ENCODE assay signal across 15 mouse cellular contexts in the genomic region with DNA sequence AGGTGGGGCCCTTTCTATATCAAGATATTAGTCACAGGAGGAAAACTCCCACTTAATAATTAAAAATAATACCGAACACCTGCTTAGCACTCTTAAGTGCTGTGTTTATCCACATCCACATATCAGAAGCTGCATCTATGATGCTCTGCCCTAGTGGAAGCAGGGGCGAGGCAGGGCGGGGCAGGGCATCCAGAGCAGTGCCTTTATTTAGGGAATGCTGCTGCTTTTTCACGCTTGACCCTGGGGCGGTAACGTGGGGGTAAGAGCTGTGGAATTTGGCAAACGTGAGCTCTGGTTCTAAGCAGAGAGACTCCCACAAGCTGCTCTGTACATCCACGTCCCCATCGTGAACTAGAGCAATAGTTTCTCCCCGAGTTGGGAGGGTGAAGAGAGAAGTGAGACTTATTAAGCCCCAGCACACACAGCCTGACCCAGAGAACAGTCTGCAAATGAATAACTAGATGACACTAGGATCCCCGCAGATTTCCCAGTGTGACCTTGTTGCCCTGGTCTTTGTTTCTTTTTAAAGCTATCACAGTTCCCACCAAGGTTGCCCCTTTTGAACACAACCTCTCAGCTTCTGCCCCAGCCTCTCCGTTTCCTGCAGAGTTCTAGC.
A peak's percentile ranks its signal among the peaks of the same experiment; 100 is the strongest.
DNase-seq lines count a peak whose midpoint lies in the region; ATAC-seq lines count a peak whose summit lies in the region.
"Had no signal": no experiment of that assay in that cellular context is flagged by ENCODE, and none has a peak within 500 bp of the region (broad histone marks: within the 10 kb centered on the region; RNA-seq: fewer than 3 reads in every experiment).

No protein-coding gene starts in this region.

- no peaks in the 10 kb centered on the region for H3K27me3 ChIP-seq in kidney, embryonic 16.5 days (ENCODE audit: insufficient read depth, low read length)
- no peaks in the 10 kb centered on the region for H3K27me3 ChIP-seq in embryonic facial prominence, embryonic 13.5 days
- H3K27me3 ChIP-seq in intestine, embryonic 16.5 days (replicated peaks; ENCODE audit: control insufficient read depth, insufficient read depth, low read length) = no peaks in the 10 kb centered on the region
- no peaks in the 10 kb centered on the region for H3K27me3 ChIP-seq in midbrain, embryonic 16.5 days (ENCODE audit: control insufficient read depth, insufficient read depth, low read depth, low read length)
- H3K27me3 ChIP-seq: lung, embryonic 15.5 days had no signal

- no peak overlapping the region for H3K9ac ChIP-seq in kidney, embryonic 16.5 days (replicated peaks; ENCODE audit: low read length)
- no peak overlapping the region for H3K9ac ChIP-seq in embryonic facial prominence, embryonic 13.5 days
- 0 out of 2 replicates have a peak overlapping the region, but pooled peaks have one; percentile 35 for H3K9ac ChIP-seq in intestine, embryonic 16.5 days (ENCODE audit: low read depth, low read length)
- H3K9ac ChIP-seq in midbrain, embryonic 16.5 days (ENCODE audit: low read depth, low read length) = no peak overlapping the region
- H3K9ac ChIP-seq: lung, embryonic 15.5 days had no signal

- H3K4me1 ChIP-seq in kidney, embryonic 16.5 days (ENCODE audit: insufficient read depth, low read length) = peaks cover 27% of the 10 kb centered on the region
- peaks cover 20% of the 10 kb centered on the region for H3K4me1 ChIP-seq in embryonic facial prominence, embryonic 13.5 days
- peaks cover 13% of the 10 kb centered on the region for H3K4me1 ChIP-seq in intestine, embryonic 16.5 days (ENCODE audit: control insufficient read depth, insufficient read depth, low read length)
- peaks cover 17% of the 10 kb centered on the region for H3K4me1 ChIP-seq in midbrain, embryonic 16.5 days (ENCODE audit: control insufficient read depth, insufficient read depth, low read length)

- H3K36me3 ChIP-seq in kidney, embryonic 16.5 days (ENCODE audit: insufficient read depth, low read length) = no peaks in the 10 kb centered on the region
- no peaks in the 10 kb centered on the region for H3K36me3 ChIP-seq in embryonic facial prominence, embryonic 13.5 days
- no peaks in the 10 kb centered on the region for H3K36me3 ChIP-seq in intestine, embryonic 16.5 days (ENCODE audit: control insufficient read depth, insufficient read depth, low read length)
- no peaks in the 10 kb centered on the region; the same call in 1 of the 2 replicates for H3K36me3 ChIP-seq in midbrain, embryonic 16.5 days (ENCODE audit: control insufficient read depth, insufficient read depth, low read length)
- H3K36me3 ChIP-seq: G1E; lung, embryonic 15.5 days had no signal

- no peak overlapping the region for H3K4me3 ChIP-seq in kidney, embryonic 16.5 days (ENCODE audit: low read length)
- no peak overlapping the region for H3K4me3 ChIP-seq in embryonic facial prominence, embryonic 13.5 days
- no peak overlapping the region for H3K4me3 ChIP-seq in intestine, embryonic 16.5 days (ENCODE audit: low read length)
- H3K4me3 ChIP-seq in midbrain, embryonic 16.5 days (ENCODE audit: low read depth, low read length) = no peak overlapping the region
- H3K4me3 ChIP-seq: layer of hippocampus, adult 2 months; lung, embryonic 15.5 days had no signal

- WGBS in kidney, embryonic 16.5 days = 29% methylated on average over 12 of the region's 12 CpGs
- WGBS in embryonic facial prominence, embryonic 13.5 days = 34% methylated on average over 12 of the region's 12 CpGs
- 38% methylated on average over 12 of the region's 12 CpGs for WGBS in intestine, embryonic 16.5 days
- WGBS in midbrain, embryonic 16.5 days = 38% methylated on average over 12 of the region's 12 CpGs

- ATAC-seq in kidney, embryonic 16.5 days (ENCODE audit: low FRiP score, low TSS enrichment) = peak; percentile 72
- ATAC-seq in embryonic facial prominence, embryonic 13.5 days (ENCODE audit: insufficient number of reproducible peaks, insufficient read depth, low FRiP score, low TSS enrichment, low read depth) = no peak
- peak; percentile 63 for ATAC-seq in intestine, embryonic 16.5 days
- ATAC-seq in midbrain, embryonic 16.5 days = no peak
- no peak for ATAC-seq in frontal cortex, adult (ENCODE audit: low TSS enrichment)
- no peak for ATAC-seq in monocyte, adult 5-6 weeks (replicated peaks; ENCODE audit: insufficient number of reproducible peaks, low FRiP score, low TSS enrichment, poor library complexity, severe bottlenecking)

- no peaks in the 10 kb centered on the region for H3K9me3 ChIP-seq in kidney, embryonic 16.5 days (ENCODE audit: low read length)
- no peaks in the 10 kb centered on the region for H3K9me3 ChIP-seq in embryonic facial prominence, embryonic 13.5 days
- H3K9me3 ChIP-seq in intestine, embryonic 16.5 days (ENCODE audit: control insufficient read depth, low read length) = no peaks in the 10 kb centered on the region
- H3K9me3 ChIP-seq in midbrain, embryonic 16.5 days (replicated peaks; ENCODE audit: control insufficient read depth, low read length, poor library complexity, severe bottlenecking) = no peaks in the 10 kb centered on the region
- H3K9me3 ChIP-seq: lung, embryonic 15.5 days had no signal

- peak overlapping the region; percentile 0; the same call in 1 of the 2 replicates for H3K4me2 ChIP-seq in kidney, embryonic 16.5 days (replicated peaks; ENCODE audit: low read depth, low read length)
- H3K4me2 ChIP-seq in embryonic facial prominence, embryonic 13.5 days = no peak overlapping the region
- H3K4me2 ChIP-seq in intestine, embryonic 16.5 days (ENCODE audit: low read depth, low read length) = 0 out of 2 replicates have a peak overlapping the region, but pooled peaks have one; percentile 24
- no peak overlapping the region for H3K4me2 ChIP-seq in midbrain, embryonic 16.5 days (ENCODE audit: low read length)
- H3K4me2 ChIP-seq: lung, embryonic 15.5 days had no signal

- H3K27ac ChIP-seq in kidney, embryonic 16.5 days (ENCODE audit: low read length) = peak overlapping the region; percentile 69
- H3K27ac ChIP-seq in embryonic facial prominence, embryonic 13.5 days = peak overlapping the region; percentile 0; the same call in 1 of the 2 replicates
- H3K27ac ChIP-seq in intestine, embryonic 16.5 days (ENCODE audit: low read length) = no peak overlapping the region
- H3K27ac ChIP-seq in midbrain, embryonic 16.5 days (ENCODE audit: low read length) = peak overlapping the region; percentile 33
- H3K27ac ChIP-seq: lung, embryonic 15.5 days had no signal

- DNase-seq in kidney, adult 8-10 months = no peak
- DNase-seq in spleen, adult 18-20 months = no peak
- DNase-seq: adrenal gland, adult 8-10 months; cerebellum, adult 11-12 months; gastrocnemius, postnatal 36 days; heart, postnatal 10 days had no signal

Comparison
In these comparisons a context has a peak if more than half of its experiments do, and no peak if none do; other contexts are left out.
1. ATAC-seq: peak in kidney, embryonic 16.5 days (single experiment) and intestine, embryonic 16.5 days (single experiment); none in embryonic facial prominence, embryonic 13.5 days (single experiment), midbrain, embryonic 16.5 days (single experiment), frontal cortex, adult (single experiment) and monocyte, adult 5-6 weeks (single experiment).
2. H3K4me2 ChIP-seq: peak in kidney, embryonic 16.5 days (single experiment) and intestine, embryonic 16.5 days (single experiment); none in embryonic facial prominence, embryonic 13.5 days (single experiment) and midbrain, embryonic 16.5 days (single experiment).